Mouse (Mus musculus) liver, postnatal 0 days (tissue): ENCODE results near the gene Coq4. TPM values are rescaled to one million over a fixed set of nuclear protein-coding genes. Genes with fewer than 3 reads are reported as not detected.

ENCODE experiments used
- ATAC-seq: fragments of 200-750 bp; cut with Nextera tagmentation; 2 replicates; pipeline ENCODE4 v1.8.0; 2017; ENCODE audit warnings: mild to moderate bottlenecking, moderate library complexity
- DNase-seq: peaks from one replicate; pipeline ENCODE4 v3.0.0-alpha.2; 2016
- H3K27ac ChIP-seq: fragments of 300-500 bp; sonication (generic); 2 replicates; pipeline ENCODE4 v1.5.1; 2014; ENCODE audit warnings: antibody characterized with exemption, moderate library complexity, mild to moderate bottlenecking, low read depth
- H3K27me3 ChIP-seq: fragments of 300-500 bp; sonication (generic); 2 replicates; pipeline ENCODE4 v1.6.1; 2014; ENCODE audit warnings: low read length, control low read depth, mixed read lengths; ENCODE audit not compliant: insufficient read depth
- H3K36me3 ChIP-seq: fragments of 300-500 bp; sonication (generic); replicated peaks from 2 replicates; pipeline ENCODE4 v1.6.1; 2014; ENCODE audit warnings: mild to moderate bottlenecking, control low read depth, low read length, moderate library complexity, mixed read lengths; ENCODE audit not compliant: insufficient read depth
- H3K4me1 ChIP-seq: fragments of 300-500 bp; sonication (generic); 2 replicates; pipeline ENCODE4 v1.6.1; 2014; ENCODE audit warnings: antibody characterized with exemption, mild to moderate bottlenecking, control low read depth; ENCODE audit not compliant: insufficient read depth
- H3K4me2 ChIP-seq: fragments of 300-500 bp; sonication (generic); 2 replicates; pipeline ENCODE4 v1.6.1; 2014; ENCODE audit warnings: low read depth, mild to moderate bottlenecking, low read length, moderate library complexity, mixed read lengths
- H3K4me3 ChIP-seq: fragments of 300-500 bp; sonication (generic); 2 replicates; pipeline ENCODE4 v1.5.1; 2014; ENCODE audit warnings: low read depth, low read length
- H3K9ac ChIP-seq: fragments of 300-500 bp; sonication (generic); replicated peaks from 2 replicates; pipeline ENCODE4 v1.6.1; 2014; ENCODE audit warnings: mild to moderate bottlenecking, moderate library complexity
- H3K9me3 ChIP-seq: fragments of 300-500 bp; sonication (generic); 2 replicates; pipeline ENCODE4 v1.6.1; 2016; ENCODE audit warnings: mild to moderate bottlenecking, control low read depth, low read length, mixed read lengths
- CTCF ChIP-seq: sonication (generic); IDR thresholded peaks from 2 replicates; pipeline ENCODE4 v1.5.1; 2016; ENCODE audit warnings: antibody characterized with exemption, low read depth
- EP300 ChIP-seq: IDR thresholded peaks from 2 replicates; pipeline ENCODE4 v1.6.1; 2016; ENCODE audit warnings: antibody characterized with exemption, low read depth, mild to moderate bottlenecking
- WGBS: fragments of 180-500 bp; shearing (Covaris S2); extraction: QIAGEN DNeasy Blood & Tissue Kit; methylation state at CpG from one replicate; pipeline ENCODE4 v1.1.7; 2014; ENCODE audit not compliant: insufficient replicate concordance; 5-methylcytosine and 5-hydroxymethylcytosine counted together
- polyA plus RNA-seq: library from polyadenylated mRNA; unstranded; fragments of >200 nt; fragmentation: Nextera tagmentation; extraction: Ambion mirVana; gene quantifications from 2 replicates; pipeline ENCODE4 v1.2.1, GENCODE M21; 2015

Coq4 gene
- polyA plus RNA-seq, 1 experiment from 2014 or later, result 7.2 TPM

- no peak for TF ChIP-seq CTCF
- TF ChIP-seq EP300, result no peak
- Histone ChIP-seq H3K9ac (no peak overlapping the region), H3K4me2 (no peak overlapping the region), H3K4me1 (peaks cover 10% of the 10 kb centered on the region), H3K9me3 (no peaks in the 10 kb centered on the region), H3K4me3 (no peak overlapping the region), H3K36me3 (peaks cover 50% of the 10 kb centered on the region), H3K27ac (no peak overlapping the region), H3K27me3 (no peaks in the 10 kb centered on the region)
- 58% methylated on average over 4 of the region's 4 CpGs for WGBS
- no peak for DNase-seq
- no peak for ATAC-seq
These were observed 3.0 kb upstream of the Coq4 start for GRCm38 (mm10) chr2:29784290-29784689.

GRCm38 (mm10) chr2:29787937-29788681, 816 bp downstream of the Coq4 start, which contains the start of gene Trub2:
Gene Trub2 (minus strand): TSS chr2:29788502.
- Histone ChIP-seq H3K27me3 (no peaks in the 10 kb centered on the region), H3K36me3 (peaks cover 19% of the 10 kb centered on the region), H3K9me3 (no peaks in the 10 kb centered on the region), H3K4me1 (peaks cover 10% of the 10 kb centered on the region), H3K4me3 (peak within 1 kb of the TSS; percentile 81), H3K9ac (peak within 1 kb of the TSS; percentile 74), H3K4me2 (peak within 1 kb of the TSS; percentile 98), H3K27ac (peak within 1 kb of the TSS; percentile 88)
- WGBS, result under 1% methylated on average over 45 of the region's 45 CpGs
- DNase-seq, result peak; percentile 89
- no peak for TF ChIP-seq EP300
- no peak for TF ChIP-seq CTCF
- peak; percentile 94 for ATAC-seq

- DNase-seq, result no peak
- peaks cover 5% of the 10 kb centered on the region for H3K36me3 ChIP-seq
- no peak overlapping the region for H3K4me3 ChIP-seq
- peaks cover 5% of the 10 kb centered on the region; the same call in 1 of the 2 replicates for H3K4me1 ChIP-seq
- no peak overlapping the region for H3K9ac ChIP-seq
- H3K9me3 ChIP-seq, result no peaks in the 10 kb centered on the region
- H3K4me2 ChIP-seq, result no peak overlapping the region
- TF ChIP-seq CTCF, result no peak
- 84% methylated on average over 2 of the region's 2 CpGs for WGBS
- no peaks in the 10 kb centered on the region for H3K27me3 ChIP-seq
- H3K27ac ChIP-seq, result peak overlapping the region; percentile 51; the same call in 1 of the 2 replicates
- ATAC-seq, result peak; percentile 22; the same call in 1 of the 2 replicates
These were observed 5.6 kb downstream of the Coq4 start for GRCm38 (mm10) chr2:29792772-29793487.

- Histone ChIP-seq H3K4me1 (peaks cover 11% of the 10 kb centered on the region; the same call in 1 of the 2 replicates), H3K4me2 (peak within 1 kb of the TSS; percentile 96), H3K27me3 (no peaks in the 10 kb centered on the region), H3K4me3 (peak within 1 kb of the TSS; percentile 74), H3K27ac (peak within 1 kb of the TSS; percentile 18; the same call in 1 of the 2 replicates), H3K36me3 (peaks cover 18% of the 10 kb centered on the region), H3K9me3 (no peaks in the 10 kb centered on the region), H3K9ac (peak within 1 kb of the TSS; percentile 78)
- peak; percentile 97 for ATAC-seq
- DNase-seq, result peak; percentile 95
- WGBS, result 4% methylated on average over 22 of the region's 28 CpGs
- TF ChIP-seq EP300 (no peak), CTCF (peak; percentile 16; the same call in 1 of the 2 replicates)
These were observed 15.0 kb downstream of the Coq4 start, which contains the start of gene Slc27a4 for GRCm38 (mm10) chr2:29802075-29802826. Gene Slc27a4 (plus strand): TSS chr2:29802634.

- no peak for DNase-seq
- Histone ChIP-seq H3K4me1 (peaks cover 11% of the 10 kb centered on the region; the same call in 1 of the 2 replicates), H3K27ac (peak overlapping the region; percentile 18; the same call in 1 of the 2 replicates), H3K4me3 (peak overlapping the region; percentile 74), H3K4me2 (peak overlapping the region; percentile 96), H3K9ac (peak overlapping the region; percentile 78), H3K9me3 (no peaks in the 10 kb centered on the region), H3K36me3 (peaks cover 24% of the 10 kb centered on the region), H3K27me3 (no peaks in the 10 kb centered on the region)
- TF ChIP-seq CTCF (no peak), EP300 (no peak)
- peak; percentile 64 for ATAC-seq
- WGBS, result 5% methylated on average over 29 of the region's 39 CpGs
These were observed 15.5 kb downstream of the Coq4 start for GRCm38 (mm10) chr2:29802827-29803201.
